Mouse (Mus musculus) yolk sac, embryonic 10.5 days (tissue): ENCODE results near the gene Pgap1.

Experiments used
- DNase-seq: peaks from one replicate; pipeline ENCODE4 v3.0.0-alpha.2; 2017; ENCODE audit warnings: low spot score

Pgap1 gene

GRCm38 (mm10) chr1:54520062-54520577, 37.4 kb downstream of the Pgap1 start:
- DNase-seq: no peak

GRCm38 (mm10) chr1:54513836-54514235, 43.6 kb downstream of the Pgap1 start:
- DNase-seq: no peak

- no peak for DNase-seq
These were observed 59.0 kb downstream of the Pgap1 start for GRCm38 (mm10) chr1:54498496-54498895.

- no peak for DNase-seq
These were observed 61.2 kb downstream of the Pgap1 start for GRCm38 (mm10) chr1:54496254-54496653.

- no peak for DNase-seq
These were observed 64.0 kb downstream of the Pgap1 start for GRCm38 (mm10) chr1:54493496-54493895.

GRCm38 (mm10) chr1:54492435-54492841, 65.0 kb downstream of the Pgap1 start:
- DNase-seq: no peak

- no peak for DNase-seq
These were observed 72.6 kb downstream of the Pgap1 start for GRCm38 (mm10) chr1:54484744-54485420.

GRCm38 (mm10) chr1:54480491-54480890, 77.0 kb downstream of the Pgap1 start:
- DNase-seq: no peak

- DNase-seq: no peak
These were observed 88.8 kb downstream of the Pgap1 start for GRCm38 (mm10) chr1:54468662-54469061.

- no peak for DNase-seq
These were observed 90.1 kb downstream of the Pgap1 start for GRCm38 (mm10) chr1:54467366-54467765.

GRCm38 (mm10) chr1:54452116-54452515, 105.4 kb downstream of the Pgap1 start:
- no peak for DNase-seq

- DNase-seq: no peak
These were observed 108.7 kb downstream of the Pgap1 start for GRCm38 (mm10) chr1:54448833-54449232.

- no peak for DNase-seq
These were observed 113.8 kb downstream of the Pgap1 start for GRCm38 (mm10) chr1:54443641-54444040.

GRCm38 (mm10) chr1:54439080-54439476, 118.4 kb downstream of the Pgap1 start:
- no peak for DNase-seq

- peak; percentile 67 for DNase-seq
These were observed 119.0 kb downstream of the Pgap1 start, which contains the start of gene Gtf3c3 for GRCm38 (mm10) chr1:54438340-54439079. TSS of gene Gtf3c3 (minus strand) at chr1:54438971.
